Mouse (Mus musculus): ENCODE measurements around the gene Artn. TPM values are rescaled to one million over a fixed set of nuclear protein-coding genes. Genes with fewer than 3 reads are reported as not detected.

The Artn gene
- polyA plus RNA-seq (2015; fragmentation: Nextera tagmentation; extraction: Ambion mirVana), result 3.8 TPM in 2 replicates

- peak within 1 kb of the TSS; percentile 50 for H3K27ac ChIP-seq (replicated peaks)
- no peaks in the 10 kb centered on the region for H3K36me3 ChIP-seq (ENCODE audit: control insufficient read depth, insufficient read depth, low read length)
- TF ChIP-seq EP300 (optimal IDR thresholded peaks at IDR 0.05), result no peak
- TF ChIP-seq CTCF (IDR thresholded peaks at IDR 0.05; ENCODE audit: low read depth), result no peak
- H3K9ac ChIP-seq (ENCODE audit: low read length), result peak within 1 kb of the TSS; percentile 63
- DNase-seq (ENCODE audit: low spot score), result peak; percentile 79
- H3K4me1 ChIP-seq (replicated peaks; ENCODE audit: control insufficient read depth, insufficient read depth), result peaks cover 3% of the 10 kb centered on the region; the same call in 1 of the 2 replicates
- peak within 1 kb of the TSS; percentile 81 for H3K4me2 ChIP-seq (replicated peaks; ENCODE audit: low read depth)
- peak within 1 kb of the TSS; percentile 45 for H3K4me3 ChIP-seq (ENCODE audit: low read depth, low read length)
- no peaks in the 10 kb centered on the region for H3K9me3 ChIP-seq (ENCODE audit: control insufficient read depth, low read length)
- under 1% methylated on average over 33 of the region's 33 CpGs for WGBS
- peak; percentile 51 for ATAC-seq (ENCODE audit: low FRiP score, low TSS enrichment)
- H3K27me3 ChIP-seq (ENCODE audit: control insufficient read depth, insufficient read depth, low read length), result peaks cover 2% of the 10 kb centered on the region; the same call in 1 of the 2 replicates
Observed at GRCm38 (mm10) chr4:117929391-117929881, at the start of gene Artn. Gene Artn (minus strand): TSS chr4:117929763.

GRCm38 (mm10) chr4:117979181-117979580 lies 49.6 kb upstream of the Artn start:
- Histone ChIP-seq H3K36me3 (ENCODE audit: control insufficient read depth, insufficient read depth, low read length) (no peaks in the 10 kb centered on the region), H3K27me3 (ENCODE audit: control insufficient read depth, insufficient read depth, low read length) (no peaks in the 10 kb centered on the region), H3K9me3 (ENCODE audit: control insufficient read depth, low read length) (no peaks in the 10 kb centered on the region), H3K4me3 (ENCODE audit: low read depth, low read length) (no peak overlapping the region), H3K4me1 (replicated peaks; ENCODE audit: control insufficient read depth, insufficient read depth) (0 out of 2 replicates have a peak, but pooled peaks cover 2% of the 10 kb centered on the region), H3K9ac (ENCODE audit: low read length) (no peak overlapping the region), H3K27ac (replicated peaks) (no peak overlapping the region), H3K4me2 (replicated peaks; ENCODE audit: low read depth) (no peak overlapping the region)
- ATAC-seq (ENCODE audit: low FRiP score, low TSS enrichment), result no peak
- WGBS, result 75% methylated on average over 4 of the region's 4 CpGs
- TF ChIP-seq CTCF (IDR thresholded peaks at IDR 0.05; ENCODE audit: low read depth) (no peak), EP300 (optimal IDR thresholded peaks at IDR 0.05) (no peak)
- DNase-seq (ENCODE audit: low spot score), result no peak

- Histone ChIP-seq H3K4me2 (replicated peaks; ENCODE audit: low read depth) (no peak overlapping the region), H3K4me3 (ENCODE audit: low read depth, low read length) (no peak overlapping the region), H3K9ac (ENCODE audit: low read length) (no peak overlapping the region), H3K4me1 (replicated peaks; ENCODE audit: control insufficient read depth, insufficient read depth) (0 out of 2 replicates have a peak, but pooled peaks cover 2% of the 10 kb centered on the region), H3K27me3 (ENCODE audit: control insufficient read depth, insufficient read depth, low read length) (no peaks in the 10 kb centered on the region), H3K27ac (replicated peaks) (no peak overlapping the region), H3K36me3 (ENCODE audit: control insufficient read depth, insufficient read depth, low read length) (no peaks in the 10 kb centered on the region), H3K9me3 (ENCODE audit: control insufficient read depth, low read length) (no peaks in the 10 kb centered on the region)
- TF ChIP-seq CTCF (IDR thresholded peaks at IDR 0.05; ENCODE audit: low read depth) (no peak), EP300 (optimal IDR thresholded peaks at IDR 0.05) (no peak)
- DNase-seq (ENCODE audit: low spot score), result no peak
- no peak for ATAC-seq (ENCODE audit: low FRiP score, low TSS enrichment)
- WGBS, result 85% methylated on average over 9 of the region's 9 CpGs
Observed at GRCm38 (mm10) chr4:117978282-117978681, 48.7 kb upstream of the Artn start.

- 92% methylated on average over 11 of the region's 11 CpGs for WGBS
- H3K4me2 ChIP-seq (replicated peaks; ENCODE audit: low read depth), result no peak overlapping the region
- H3K4me3 ChIP-seq (ENCODE audit: low read depth, low read length), result no peak overlapping the region
- H3K9ac ChIP-seq (ENCODE audit: low read length), result no peak overlapping the region
- no peaks in the 10 kb centered on the region for H3K36me3 ChIP-seq (ENCODE audit: control insufficient read depth, insufficient read depth, low read length)
- no peaks in the 10 kb centered on the region for H3K4me1 ChIP-seq (replicated peaks; ENCODE audit: control insufficient read depth, insufficient read depth)
- H3K27me3 ChIP-seq (ENCODE audit: control insufficient read depth, insufficient read depth, low read length), result no peaks in the 10 kb centered on the region
- H3K27ac ChIP-seq (replicated peaks), result no peak overlapping the region
- no peak for ATAC-seq (ENCODE audit: low FRiP score, low TSS enrichment)
- no peak for TF ChIP-seq EP300 (optimal IDR thresholded peaks at IDR 0.05)
- H3K9me3 ChIP-seq (ENCODE audit: control insufficient read depth, low read length), result no peaks in the 10 kb centered on the region
- no peak for DNase-seq (ENCODE audit: low spot score)
Observed at GRCm38 (mm10) chr4:117977841-117978240, 48.3 kb upstream of the Artn start.

GRCm38 (mm10) chr4:117977371-117977770 lies 47.8 kb upstream of the Artn start:
- Histone ChIP-seq H3K4me2 (replicated peaks; ENCODE audit: low read depth) (no peak overlapping the region), H3K27me3 (ENCODE audit: control insufficient read depth, insufficient read depth, low read length) (no peaks in the 10 kb centered on the region), H3K9me3 (ENCODE audit: control insufficient read depth, low read length) (no peaks in the 10 kb centered on the region), H3K4me3 (ENCODE audit: low read depth, low read length) (no peak overlapping the region), H3K4me1 (replicated peaks; ENCODE audit: control insufficient read depth, insufficient read depth) (no peaks in the 10 kb centered on the region), H3K36me3 (ENCODE audit: control insufficient read depth, insufficient read depth, low read length) (no peaks in the 10 kb centered on the region), H3K27ac (replicated peaks) (no peak overlapping the region), H3K9ac (ENCODE audit: low read length) (no peak overlapping the region)
- ATAC-seq (ENCODE audit: low FRiP score, low TSS enrichment) (peak; percentile 48; the same call in 1 of the 2 replicates), DNase-seq (ENCODE audit: low spot score) (no peak)
- 66% methylated on average over 9 of the region's 9 CpGs for WGBS
- no peak for TF ChIP-seq EP300 (optimal IDR thresholded peaks at IDR 0.05)

- Histone ChIP-seq H3K9ac (ENCODE audit: low read length) (no peak overlapping the region), H3K4me2 (replicated peaks; ENCODE audit: low read depth) (no peak overlapping the region), H3K27me3 (ENCODE audit: control insufficient read depth, insufficient read depth, low read length) (no peaks in the 10 kb centered on the region), H3K27ac (replicated peaks) (0 out of 2 replicates have a peak overlapping the region, but pooled peaks have one; percentile 30), H3K4me1 (replicated peaks; ENCODE audit: control insufficient read depth, insufficient read depth) (no peaks in the 10 kb centered on the region), H3K9me3 (ENCODE audit: control insufficient read depth, low read length) (no peaks in the 10 kb centered on the region), H3K36me3 (ENCODE audit: control insufficient read depth, insufficient read depth, low read length) (no peaks in the 10 kb centered on the region), H3K4me3 (ENCODE audit: low read depth, low read length) (no peak overlapping the region)
- no peak for DNase-seq (ENCODE audit: low spot score)
- ATAC-seq (ENCODE audit: low FRiP score, low TSS enrichment), result no peak
- 40% methylated on average over 1 of the region's 1 CpGs for WGBS
- no peak for TF ChIP-seq CTCF (IDR thresholded peaks at IDR 0.05; ENCODE audit: low read depth)
- no peak for TF ChIP-seq EP300 (optimal IDR thresholded peaks at IDR 0.05)
Observed at GRCm38 (mm10) chr4:117975820-117976219, 46.3 kb upstream of the Artn start.
